Mouse (Mus musculus) limb, embryonic 11.5 days (tissue): Measurements from ENCODE around the gene Mrpl35. TPM values are rescaled to one million over a fixed set of nuclear protein-coding genes. Genes with fewer than 3 reads are reported as not detected.

Experiments
- ATAC-seq: fragments of 200-750 bp; cut with Nextera tagmentation; 2 replicates; pipeline ENCODE4 v1.8.0; 2017; ENCODE audit warnings: low read depth; ENCODE audit not compliant: insufficient number of reproducible peaks, low FRiP score, low TSS enrichment
- DNase-seq: peaks from one replicate; pipeline ENCODE4 v3.0.0-alpha.2; 2015; ENCODE audit warnings: low spot score
- H3K27ac ChIP-seq: fragments of 300-500 bp; sonication (generic); replicated peaks from 2 replicates; pipeline ENCODE4 v1.5.1; 2014; ENCODE audit warnings: low read depth, mild to moderate bottlenecking, low read length
- H3K27me3 ChIP-seq: fragments of 300-500 bp; sonication (generic); 2 replicates; pipeline ENCODE4 v1.6.1; 2014; ENCODE audit warnings: mild to moderate bottlenecking, low read length, mixed read lengths; ENCODE audit not compliant: control insufficient read depth, insufficient read depth
- H3K36me3 ChIP-seq: fragments of 300-500 bp; sonication (generic); 2 replicates; pipeline ENCODE4 v1.6.1; 2014; ENCODE audit warnings: mild to moderate bottlenecking, low read length, moderate library complexity, mixed read lengths; ENCODE audit not compliant: control insufficient read depth, insufficient read depth
- H3K4me1 ChIP-seq: fragments of 300-500 bp; sonication (generic); 2 replicates; pipeline ENCODE4 v1.6.1; 2014; ENCODE audit warnings: low read length, mixed read lengths; ENCODE audit not compliant: control insufficient read depth, insufficient read depth
- H3K4me2 ChIP-seq: fragments of 300-500 bp; sonication (generic); 2 replicates; pipeline ENCODE4 v1.6.1; 2014; ENCODE audit warnings: low read depth, mild to moderate bottlenecking, moderate library complexity; ENCODE audit not compliant: severe bottlenecking
- H3K4me3 ChIP-seq: fragments of 300-500 bp; sonication (generic); 2 replicates; pipeline ENCODE4 v1.5.1; 2014; ENCODE audit warnings: low read depth, low read length
- H3K9ac ChIP-seq: fragments of 300-500 bp; sonication (generic); 2 replicates; pipeline ENCODE4 v1.6.1; 2014; ENCODE audit warnings: mild to moderate bottlenecking, low read length
- H3K9me3 ChIP-seq: fragments of 300-500 bp; sonication (generic); 2 replicates; pipeline ENCODE4 v1.6.1; 2016; ENCODE audit warnings: low read length; ENCODE audit not compliant: control insufficient read depth
- WGBS: fragments of 180-500 bp; shearing (Covaris S2); extraction: QIAGEN DNeasy Blood & Tissue Kit; methylation state at CpG from one replicate; pipeline ENCODE4 v1.1.7; 2014; 5-methylcytosine and 5-hydroxymethylcytosine counted together
- polyA plus RNA-seq: library from polyadenylated mRNA; unstranded; fragments of >200 nt; fragmentation: Nextera tagmentation; extraction: Ambion mirVana; gene quantifications from 2 replicates; pipeline ENCODE4 v1.2.1, GENCODE M21; 2014

Gene Mrpl35
- polyA plus RNA-seq, 1 experiment from 2014 or later, result 62.3 TPM

DNA sequence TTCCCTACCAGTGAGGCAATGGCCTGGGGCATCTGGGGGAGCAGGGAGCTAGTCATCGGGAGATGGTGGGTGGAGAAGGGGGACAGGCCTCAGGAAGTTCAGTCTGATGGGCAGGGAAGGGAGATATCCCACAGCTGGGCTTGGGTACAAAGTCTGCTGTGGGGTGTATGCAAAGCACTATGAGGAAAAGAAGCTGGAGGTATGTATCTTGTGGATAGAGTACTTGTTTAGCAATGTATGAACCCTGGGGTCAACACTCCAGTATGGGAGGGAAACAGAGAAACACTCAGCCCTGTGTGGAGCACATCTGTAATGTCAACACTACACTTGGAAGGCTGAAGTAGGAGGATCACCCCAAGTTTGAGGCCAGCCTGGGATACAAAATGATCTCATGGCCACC lies 20.1 kb downstream of the Mrpl35 start:
- Histone ChIP-seq H3K4me2 (no peak overlapping the region), H3K9ac (no peak overlapping the region), H3K9me3 (no peaks in the 10 kb centered on the region), H3K36me3 (no peaks in the 10 kb centered on the region; the same call in 1 of the 2 replicates), H3K4me1 (no peaks in the 10 kb centered on the region), H3K4me3 (no peak overlapping the region), H3K27me3 (no peaks in the 10 kb centered on the region), H3K27ac (no peak overlapping the region)
- no peak for ATAC-seq
- no peak for DNase-seq
- 75% methylated on average over 1 of the region's 1 CpGs for WGBS

DNA sequence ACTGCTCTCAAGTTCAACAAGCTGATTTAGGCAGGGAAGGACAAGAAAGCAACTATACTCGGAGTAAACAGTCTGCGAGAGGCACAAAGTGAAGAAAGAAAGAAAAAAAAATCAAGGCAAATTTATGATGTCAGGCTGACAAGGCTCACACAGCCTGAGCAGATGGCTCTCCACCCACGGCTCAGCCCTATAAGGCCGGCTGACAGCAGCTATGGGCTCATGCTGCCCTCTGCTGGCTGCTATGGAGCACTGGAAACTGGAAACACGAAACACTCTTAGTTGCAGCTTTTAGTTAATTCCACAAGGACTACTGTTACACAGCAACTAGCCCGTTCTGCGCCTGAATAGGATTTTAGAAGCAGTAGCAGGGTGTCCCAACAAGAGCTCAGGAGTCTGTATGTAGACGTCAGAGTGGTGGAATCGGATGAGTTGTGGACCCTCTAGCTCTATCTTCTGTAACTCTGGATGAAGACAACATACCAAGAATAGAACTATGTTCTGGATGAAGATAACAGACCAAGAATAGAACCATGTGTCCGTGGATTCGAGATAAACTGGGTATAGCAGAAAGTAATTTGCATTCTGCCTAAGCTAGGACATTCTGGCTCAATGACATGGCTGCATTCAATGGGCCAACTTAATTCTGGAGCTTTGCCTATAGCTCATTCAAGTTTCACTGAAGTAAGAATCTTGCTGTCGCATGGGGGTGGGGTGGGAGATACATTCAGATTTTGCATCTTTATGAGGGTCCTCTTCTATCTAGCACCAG lies 22.5 kb downstream of the Mrpl35 start:
- Histone ChIP-seq H3K4me3 (no peak overlapping the region), H3K9me3 (no peaks in the 10 kb centered on the region), H3K4me1 (no peaks in the 10 kb centered on the region), H3K4me2 (no peak overlapping the region), H3K27me3 (no peaks in the 10 kb centered on the region), H3K27ac (no peak overlapping the region), H3K36me3 (no peaks in the 10 kb centered on the region), H3K9ac (no peak overlapping the region)
- DNase-seq (peak; percentile 76), ATAC-seq (peak; percentile 85)
- WGBS, result 27% methylated on average over 12 of the region's 12 CpGs

DNA sequence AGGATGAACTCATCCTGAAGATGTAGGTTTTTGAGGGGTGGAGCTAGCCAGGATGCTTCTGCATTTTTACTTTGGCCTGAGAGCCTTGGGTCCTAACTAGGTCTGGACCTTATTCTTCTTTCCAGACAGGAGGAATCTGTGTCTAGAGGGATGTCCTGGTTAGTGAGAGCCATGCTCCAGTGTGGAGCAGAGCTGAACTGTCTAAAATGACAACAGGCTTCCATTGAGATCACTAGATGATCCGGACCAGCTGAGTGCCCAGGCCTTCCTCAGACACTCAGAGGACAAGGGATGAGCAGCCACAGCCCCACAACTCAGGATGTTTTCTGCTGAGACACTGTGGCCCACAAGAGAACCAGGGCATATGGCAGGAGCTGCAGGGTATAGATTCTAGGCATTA lies 23.2 kb downstream of the Mrpl35 start:
- no peak overlapping the region for H3K4me2 ChIP-seq
- H3K36me3 ChIP-seq, result no peaks in the 10 kb centered on the region
- no peaks in the 10 kb centered on the region for H3K4me1 ChIP-seq
- no peak overlapping the region for H3K9ac ChIP-seq
- no peaks in the 10 kb centered on the region for H3K9me3 ChIP-seq
- DNase-seq, result no peak
- no peaks in the 10 kb centered on the region for H3K27me3 ChIP-seq
- no peak for ATAC-seq
- WGBS, result 87% methylated on average over 1 of the region's 1 CpGs
- H3K27ac ChIP-seq, result no peak overlapping the region
- no peak overlapping the region for H3K4me3 ChIP-seq

DNA sequence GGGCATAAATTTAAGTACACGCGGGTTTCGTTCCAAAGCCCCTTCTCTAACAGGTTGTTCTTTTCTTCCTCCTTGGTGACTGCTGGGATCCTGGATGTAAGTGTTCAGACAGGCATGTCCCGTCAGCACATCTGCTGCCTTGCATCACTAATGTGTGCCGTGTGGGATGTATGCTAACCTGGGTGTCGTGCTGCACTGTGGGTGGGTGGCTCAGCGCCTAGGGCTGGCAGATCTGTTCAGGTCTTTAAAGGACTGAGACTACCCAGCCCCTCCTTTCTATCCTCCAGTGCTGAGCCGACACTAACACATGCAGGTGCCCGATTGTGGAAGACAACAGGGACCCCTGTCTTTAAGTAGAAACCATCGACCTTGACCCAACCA lies 25.1 kb downstream of the Mrpl35 start:
- DNase-seq (no peak), ATAC-seq (no peak)
- WGBS, result 74% methylated on average over 10 of the region's 10 CpGs
- H3K36me3 ChIP-seq, result no peaks in the 10 kb centered on the region
- no peak overlapping the region for H3K9ac ChIP-seq
- H3K9me3 ChIP-seq, result no peaks in the 10 kb centered on the region
- H3K4me2 ChIP-seq, result no peak overlapping the region
- H3K27ac ChIP-seq, result no peak overlapping the region
- no peaks in the 10 kb centered on the region for H3K4me1 ChIP-seq
- H3K27me3 ChIP-seq, result no peaks in the 10 kb centered on the region
- H3K4me3 ChIP-seq, result no peak overlapping the region

DNA sequence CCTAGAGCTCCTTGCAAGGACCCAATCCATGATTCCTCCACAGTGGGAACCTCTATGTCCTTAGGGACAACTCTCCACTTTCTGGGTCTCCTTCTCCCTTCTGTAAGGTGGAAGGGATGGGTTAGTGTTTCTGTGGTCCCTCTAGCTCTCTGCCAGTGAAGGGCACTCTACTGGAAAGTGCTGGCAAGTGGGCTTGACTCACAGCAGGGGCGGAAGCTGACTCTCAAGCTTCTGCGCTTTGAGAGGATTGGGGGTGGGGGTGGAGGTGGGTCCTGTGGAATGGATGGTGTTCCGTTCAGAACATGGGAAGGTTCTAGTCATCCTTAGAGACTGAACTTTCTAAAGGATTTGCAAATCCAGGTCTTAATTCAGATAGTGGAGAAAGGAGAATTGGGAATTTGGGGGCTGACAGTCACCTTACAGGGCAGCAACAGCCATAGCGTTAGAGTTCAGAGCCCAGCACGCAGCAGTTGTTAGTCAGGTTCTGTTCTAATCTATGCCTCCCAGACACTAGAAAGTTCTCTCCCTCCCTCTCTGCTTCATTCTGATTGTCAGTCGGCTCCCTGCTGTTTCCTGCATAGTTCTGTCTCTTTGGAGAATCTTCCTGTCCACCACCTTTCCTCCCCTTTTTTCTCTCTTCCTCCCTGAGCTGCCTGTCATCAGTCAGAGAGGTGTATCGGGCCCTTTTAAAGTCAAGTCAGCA lies 25.6 kb downstream of the Mrpl35 start:
- no peak overlapping the region for H3K9ac ChIP-seq
- no peak overlapping the region for H3K4me3 ChIP-seq
- H3K27ac ChIP-seq, result no peak overlapping the region
- ATAC-seq, result no peak
- whole genome bisulfite sequencing, result 62% methylated on average over 7 of the region's 7 CpGs
- no peak for DNase-seq
- H3K27me3 ChIP-seq, result no peaks in the 10 kb centered on the region
- H3K9me3 ChIP-seq, result no peaks in the 10 kb centered on the region
- H3K4me1 ChIP-seq, result no peaks in the 10 kb centered on the region
- H3K4me2 ChIP-seq, result no peak overlapping the region
- H3K36me3 ChIP-seq, result no peaks in the 10 kb centered on the region

DNA sequence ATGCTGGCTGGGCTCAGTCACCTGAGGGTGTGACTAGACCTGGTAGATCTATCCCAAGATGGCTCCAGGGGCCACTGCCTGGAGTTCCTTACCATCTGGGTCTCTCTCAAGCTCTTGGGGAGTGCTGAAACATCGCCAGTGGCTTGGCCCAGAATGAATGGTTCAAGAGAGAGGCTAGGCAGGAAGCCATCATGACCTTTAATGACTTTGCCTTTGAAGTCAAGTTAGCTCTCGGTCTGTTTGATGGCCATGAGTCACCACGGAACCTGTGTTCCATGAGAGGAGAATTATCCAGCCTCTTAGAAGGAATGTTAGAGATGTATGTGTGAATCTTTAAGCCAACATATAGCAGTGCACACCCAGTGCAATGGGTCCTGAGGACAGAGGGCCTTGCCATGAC lies 27.4 kb downstream of the Mrpl35 start:
- ATAC-seq (no peak), DNase-seq (no peak)
- Histone ChIP-seq H3K36me3 (no peaks in the 10 kb centered on the region), H3K4me1 (no peaks in the 10 kb centered on the region), H3K4me3 (no peak overlapping the region), H3K4me2 (no peak overlapping the region), H3K27ac (no peak overlapping the region), H3K9ac (no peak overlapping the region), H3K27me3 (no peaks in the 10 kb centered on the region), H3K9me3 (no peaks in the 10 kb centered on the region)
- WGBS, result 61% methylated on average over 3 of the region's 3 CpGs

DNA sequence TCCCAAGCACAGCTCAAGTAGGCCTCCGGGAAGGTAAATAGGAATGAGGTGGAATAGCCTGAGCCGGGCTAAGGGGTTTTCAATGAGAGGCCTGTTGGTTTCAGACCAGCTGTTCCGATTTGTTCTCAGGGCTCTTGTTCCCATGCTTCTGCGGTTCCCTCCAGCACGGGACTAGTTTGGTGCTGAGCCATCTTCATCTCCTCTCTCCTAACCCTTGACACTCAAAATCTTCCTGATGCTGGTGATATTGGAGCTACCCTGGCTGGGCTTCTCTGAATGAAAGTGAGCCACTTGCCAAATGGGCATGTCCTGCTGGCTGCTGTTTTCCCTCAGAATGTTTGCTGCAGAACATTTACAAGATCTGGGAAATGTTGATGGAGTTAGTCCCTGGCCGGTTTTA lies 35.0 kb downstream of the Mrpl35 start:
- H3K9ac ChIP-seq, result no peak overlapping the region
- no peaks in the 10 kb centered on the region for H3K4me1 ChIP-seq
- H3K4me3 ChIP-seq, result no peak overlapping the region
- 84% methylated on average over 6 of the region's 6 CpGs for WGBS
- DNase-seq, result no peak
- no peaks in the 10 kb centered on the region for H3K27me3 ChIP-seq
- ATAC-seq, result no peak
- no peak overlapping the region for H3K4me2 ChIP-seq
- H3K9me3 ChIP-seq, result no peaks in the 10 kb centered on the region
- H3K27ac ChIP-seq, result no peak overlapping the region
- no peaks in the 10 kb centered on the region for H3K36me3 ChIP-seq

DNA sequence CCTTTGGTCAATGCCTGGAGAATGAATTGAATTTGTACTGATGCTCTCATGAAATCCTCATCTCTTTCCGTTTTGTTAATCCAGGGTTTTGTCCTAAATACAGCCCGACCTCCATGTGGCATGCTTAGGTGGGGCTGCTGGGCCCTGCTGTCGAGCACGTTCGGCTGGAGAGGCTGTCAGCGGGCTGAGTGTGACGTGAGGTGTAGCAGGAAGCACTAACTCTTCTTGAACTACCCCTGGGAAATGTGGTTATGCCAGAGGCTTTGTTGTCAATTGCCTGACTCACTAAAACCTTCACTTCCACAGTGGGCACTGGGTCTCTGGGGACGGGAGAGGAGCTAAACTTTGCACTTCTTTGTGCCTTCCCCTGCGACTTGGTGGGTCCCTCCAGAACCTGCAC lies 38.4 kb downstream of the Mrpl35 start:
- H3K4me2 ChIP-seq, result no peak overlapping the region
- H3K36me3 ChIP-seq, result no peaks in the 10 kb centered on the region
- H3K9me3 ChIP-seq, result no peaks in the 10 kb centered on the region
- DNase-seq (peak; percentile 21), ATAC-seq (no peak)
- WGBS, result 57% methylated on average over 9 of the region's 9 CpGs
- no peak overlapping the region for H3K9ac ChIP-seq
- no peak overlapping the region for H3K27ac ChIP-seq
- H3K27me3 ChIP-seq, result no peaks in the 10 kb centered on the region
- H3K4me1 ChIP-seq, result no peaks in the 10 kb centered on the region
- H3K4me3 ChIP-seq, result no peak overlapping the region
